Mouse (Mus musculus): ENCODE results near the gene Setd7.
A peak's percentile ranks its signal among the peaks of the same experiment; 100 is the strongest.

Setd7 gene

GRCm38 (mm10) chr3:51517878-51518762 is 42.6 kb downstream of the Setd7 start:
- no peak for DNase-seq (ENCODE audit: low read depth, low spot score)

GRCm38 (mm10) chr3:51517467-51517866 is 43.2 kb downstream of the Setd7 start:
- no peak for DNase-seq (ENCODE audit: low read depth, low spot score)

- DNase-seq (ENCODE audit: low read depth, low spot score), result no peak
These were observed 48.7 kb downstream of the Setd7 start for GRCm38 (mm10) chr3:51511983-51512382.

GRCm38 (mm10) chr3:51510903-51511302 is 49.8 kb downstream of the Setd7 start:
- peak; percentile 79 for DNase-seq (ENCODE audit: low read depth, low spot score)

- DNase-seq (ENCODE audit: low read depth, low spot score), result no peak
These were observed 55.2 kb downstream of the Setd7 start for GRCm38 (mm10) chr3:51505465-51505864.

GRCm38 (mm10) chr3:51504385-51504952 is 56.2 kb downstream of the Setd7 start:
- DNase-seq (ENCODE audit: low read depth, low spot score), result no peak

- no peak for DNase-seq (ENCODE audit: low read depth, low spot score)
These were observed 60.8 kb downstream of the Setd7 start for GRCm38 (mm10) chr3:51499876-51500275.

- DNase-seq (ENCODE audit: low read depth, low spot score), result no peak
These were observed 62.0 kb downstream of the Setd7 start for GRCm38 (mm10) chr3:51498659-51499058.

GRCm38 (mm10) chr3:51497978-51498377 is 62.7 kb downstream of the Setd7 start:
- DNase-seq (ENCODE audit: low read depth, low spot score), result no peak

GRCm38 (mm10) chr3:51495646-51496045 is 65.0 kb downstream of the Setd7 start:
- peak; percentile 68 for DNase-seq (ENCODE audit: low read depth, low spot score)

GRCm38 (mm10) chr3:51494466-51494865 is 66.2 kb downstream of the Setd7 start:
- DNase-seq (ENCODE audit: low read depth, low spot score), result no peak

- DNase-seq (ENCODE audit: low read depth, low spot score), result no peak
These were observed 67.3 kb downstream of the Setd7 start for GRCm38 (mm10) chr3:51493272-51493838.

GRCm38 (mm10) chr3:51490088-51490753 is 70.5 kb downstream of the Setd7 start:
- DNase-seq (ENCODE audit: low read depth, low spot score), result no peak

- DNase-seq (ENCODE audit: low read depth, low spot score), result no peak
These were observed 74.0 kb downstream of the Setd7 start for GRCm38 (mm10) chr3:51486491-51487195.

GRCm38 (mm10) chr3:51485347-51485746 is 75.3 kb downstream of the Setd7 start:
- no peak for DNase-seq (ENCODE audit: low read depth, low spot score)

- no peak for DNase-seq (ENCODE audit: low read depth, low spot score)
These were observed 76.3 kb downstream of the Setd7 start for GRCm38 (mm10) chr3:51484370-51484769.

GRCm38 (mm10) chr3:51483741-51484359 is 76.8 kb downstream of the Setd7 start, which contains the start of gene Rab33b:
Gene Rab33b, plus strand, starts transcription at chr3:51483920.
- peak; percentile 98 for DNase-seq (ENCODE audit: low read depth, low spot score)

- DNase-seq (ENCODE audit: low read depth, low spot score), result no peak
These were observed 77.9 kb downstream of the Setd7 start for GRCm38 (mm10) chr3:51482781-51483180.

- DNase-seq (ENCODE audit: low read depth, low spot score), result no peak
These were observed 78.8 kb downstream of the Setd7 start for GRCm38 (mm10) chr3:51481881-51482280.

- peak; percentile 72 for DNase-seq (ENCODE audit: low read depth, low spot score)
These were observed 79.6 kb downstream of the Setd7 start for GRCm38 (mm10) chr3:51481059-51481458.

GRCm38 (mm10) chr3:51479893-51480292 is 80.8 kb downstream of the Setd7 start:
- DNase-seq (ENCODE audit: low read depth, low spot score), result no peak
